Mouse (Mus musculus): ENCODE results near the gene Cd96.
"Not testable (repeated sequence)": the region's sequence is repeated elsewhere in the genome, so short reads cannot be mapped to it uniquely, and the experiment has no call there.

Gene Cd96

DNA sequence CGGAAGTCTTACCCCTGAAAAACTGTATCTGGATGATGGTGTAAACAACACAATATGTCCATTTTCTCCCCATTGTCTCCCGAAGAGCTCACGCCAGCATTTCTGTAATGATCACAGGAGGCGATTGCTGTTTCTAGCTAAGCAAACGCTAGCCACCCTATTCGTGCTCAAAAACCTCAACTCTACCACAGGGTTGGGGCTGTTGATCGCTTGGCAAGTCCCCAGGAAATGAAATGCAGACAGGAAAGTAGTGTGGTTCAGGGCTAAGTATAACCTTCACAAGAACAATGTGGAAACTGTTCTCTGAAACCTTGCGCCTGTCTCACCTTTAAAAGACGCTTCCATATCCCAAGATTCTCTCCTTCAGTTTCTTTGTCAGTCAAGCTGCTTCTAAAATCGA, at the start of gene Cd96:
Gene Cd96 (minus strand): TSS at position 232 of the 400 bp plus-strand sequence.
- no peak for DNase-seq

DNA sequence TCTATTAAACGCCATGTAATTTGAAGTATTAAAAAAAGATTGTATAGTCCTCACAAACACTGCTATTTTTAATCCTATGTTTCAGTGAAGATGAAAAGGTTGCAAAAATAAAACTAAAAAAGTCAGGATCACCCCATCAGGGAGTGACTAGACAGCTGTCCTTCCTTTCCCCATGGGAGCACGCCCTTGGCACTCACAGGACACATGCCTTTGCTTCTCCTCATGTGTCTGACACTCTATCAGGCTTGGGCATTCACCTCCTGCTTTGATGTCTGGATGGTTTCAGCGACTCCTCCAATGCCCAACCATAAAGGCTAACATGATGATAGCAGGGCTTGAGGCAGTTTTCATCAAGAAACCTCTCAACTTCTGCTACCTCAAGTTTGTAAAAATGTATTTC, 46.9 kb upstream of the Cd96 start:
- no peak for DNase-seq

DNA sequence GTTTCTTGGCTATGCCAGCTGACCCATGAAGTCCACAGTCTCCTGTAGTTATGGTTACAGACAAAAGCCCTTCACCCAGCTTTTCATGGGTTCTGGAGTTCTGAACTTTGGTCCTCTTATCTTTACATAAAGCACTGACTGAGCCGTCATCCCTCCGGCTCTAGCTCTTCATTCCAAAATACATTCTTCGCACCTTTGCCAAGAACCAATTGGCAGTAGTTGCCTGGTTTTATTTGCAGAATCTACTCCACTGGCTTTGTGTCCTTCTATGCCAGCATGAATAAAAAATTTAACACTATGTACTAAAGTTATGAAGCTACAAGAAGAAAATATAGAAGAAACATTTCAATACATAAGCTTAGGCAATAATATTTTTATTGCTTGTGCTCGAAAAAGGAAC, 45.3 kb upstream of the Cd96 start:
- DNase-seq: no peak

DNA sequence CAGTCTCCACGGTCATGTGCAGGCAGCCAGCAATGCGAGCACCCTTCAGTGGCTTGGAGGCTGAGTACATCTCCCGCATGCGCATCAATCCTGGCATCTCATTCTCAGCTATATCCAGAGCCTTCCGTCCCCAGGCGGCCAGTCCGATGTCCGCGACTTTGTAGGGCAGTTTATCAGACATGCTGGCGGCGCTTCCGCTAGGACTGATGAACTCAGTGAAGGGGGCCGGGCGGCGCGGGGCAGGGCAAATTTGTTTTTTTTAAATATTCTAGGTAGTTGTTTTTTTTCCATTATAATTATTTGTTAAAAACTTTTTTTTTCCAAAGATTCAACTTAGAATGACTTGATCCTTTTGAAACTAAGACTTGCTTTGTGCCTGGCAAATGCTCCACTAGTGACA, 34.8 kb upstream of the Cd96 start, which contains the start of gene Gm4737:
Gene Gm4737 (minus strand): TSS at position 246 of the 400 bp plus-strand sequence.
- DNase-seq: not testable (repeated sequence)

DNA sequence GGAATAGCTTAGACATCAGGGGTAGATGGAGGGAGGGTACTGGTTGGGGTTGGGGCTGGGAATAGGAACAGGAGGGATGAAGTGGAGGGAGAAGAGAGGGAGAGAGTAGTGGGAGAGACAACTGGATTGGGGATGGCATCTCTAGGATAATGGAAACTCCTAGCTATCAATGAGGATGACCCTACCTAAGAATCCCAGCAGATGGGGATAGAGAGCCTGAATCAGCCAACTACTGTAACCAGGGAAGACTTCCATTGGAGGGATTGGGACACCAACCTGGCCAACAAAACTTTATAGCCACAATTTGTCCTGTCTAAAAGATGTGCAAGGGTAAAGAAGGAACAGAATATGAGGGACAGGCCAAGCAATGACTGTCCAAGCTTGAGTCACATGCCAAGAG, 31.1 kb upstream of the Cd96 start:
- DNase-seq: no peak

DNA sequence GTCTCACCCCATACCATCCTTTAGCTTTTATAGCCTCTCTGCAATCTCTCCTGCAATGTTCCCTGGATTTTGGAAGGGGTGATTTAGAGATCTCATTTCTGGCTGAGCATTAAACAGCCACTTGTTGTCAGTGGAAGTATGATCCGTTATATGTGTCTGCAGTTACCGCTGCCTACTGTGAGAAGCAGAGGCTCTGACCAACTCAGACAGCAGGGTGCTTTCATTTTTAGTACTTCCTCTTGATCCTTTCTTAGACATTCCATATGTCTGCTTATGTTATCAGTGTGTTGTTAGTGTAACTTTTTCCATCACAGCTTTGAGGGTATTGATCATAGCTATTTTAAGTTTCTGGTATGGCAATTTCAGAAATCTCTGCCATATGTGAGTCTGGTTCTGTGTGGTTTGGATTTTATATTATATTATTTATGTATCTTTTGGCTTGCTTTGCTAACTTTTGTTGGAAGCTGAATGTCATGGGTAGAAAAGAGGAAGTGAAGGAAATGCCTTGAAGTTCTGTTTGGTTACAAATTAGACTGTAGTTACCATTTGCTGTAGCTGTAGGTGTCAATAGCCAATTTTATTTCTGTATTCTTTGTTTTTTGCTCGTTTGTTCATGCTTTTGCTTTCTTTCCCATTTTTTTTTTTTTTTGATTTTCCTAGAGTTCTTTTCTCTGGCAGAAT, 28.8 kb upstream of the Cd96 start:
- DNase-seq: no peak

DNA sequence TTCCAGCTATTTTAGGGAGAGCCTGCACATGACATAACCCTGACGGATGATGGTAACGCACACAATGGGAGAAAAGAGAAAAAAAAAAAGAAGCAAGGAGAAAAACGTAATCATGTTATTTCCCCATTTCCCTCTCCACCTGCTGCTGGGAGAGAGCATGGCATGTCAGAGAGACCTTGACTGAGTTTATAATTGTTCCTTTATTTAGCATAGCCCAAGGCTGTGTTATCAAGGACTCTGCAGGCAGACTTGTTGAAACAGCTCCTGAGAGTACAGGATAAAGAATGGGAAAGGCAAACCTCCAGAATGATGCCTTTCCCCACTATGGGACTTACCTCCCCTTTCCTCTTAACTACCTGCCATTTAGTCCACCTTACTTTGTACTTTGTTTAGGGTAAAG, 26.9 kb upstream of the Cd96 start:
- DNase-seq: no peak

DNA sequence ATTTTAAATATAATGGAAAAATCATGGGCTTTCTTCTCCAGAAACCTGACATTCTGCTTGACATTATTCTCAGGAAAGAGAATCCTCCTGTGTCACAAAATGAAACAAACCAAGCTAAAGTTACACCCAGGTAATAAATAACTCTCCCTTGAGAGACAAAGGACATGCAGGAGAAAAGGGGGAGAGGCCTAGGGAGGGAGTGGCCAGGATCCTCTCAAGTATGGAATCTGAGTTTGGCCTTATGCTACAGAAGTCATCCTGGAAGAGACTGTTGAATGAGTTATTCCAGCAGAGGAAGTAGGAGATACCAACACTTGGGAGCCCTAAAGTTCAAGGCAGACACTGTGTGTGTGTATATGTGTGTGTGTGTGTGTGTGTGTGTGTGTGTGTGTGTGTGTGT, 2.2 kb upstream of the Cd96 start:
- no peak for DNase-seq

DNA sequence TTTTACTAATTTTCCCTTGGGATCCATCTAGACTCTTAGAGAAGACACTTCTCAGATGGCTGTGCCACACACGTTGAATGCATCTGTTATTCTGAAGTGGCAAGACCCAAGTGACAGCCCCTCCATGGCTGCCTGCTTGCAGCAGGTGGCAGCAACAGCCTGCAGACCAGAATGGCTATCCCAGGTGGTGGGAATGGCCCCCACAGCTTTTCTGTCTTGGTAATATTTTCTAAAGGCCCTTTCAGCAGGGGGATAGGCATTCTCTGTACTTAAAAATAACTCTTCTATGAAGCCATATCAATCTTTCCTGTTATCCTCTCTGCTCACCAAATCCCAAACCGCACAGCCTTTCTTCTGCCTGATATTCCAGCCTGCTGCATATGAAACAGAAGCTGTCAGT, 1.4 kb upstream of the Cd96 start:
- DNase-seq: peak; percentile 36

DNA sequence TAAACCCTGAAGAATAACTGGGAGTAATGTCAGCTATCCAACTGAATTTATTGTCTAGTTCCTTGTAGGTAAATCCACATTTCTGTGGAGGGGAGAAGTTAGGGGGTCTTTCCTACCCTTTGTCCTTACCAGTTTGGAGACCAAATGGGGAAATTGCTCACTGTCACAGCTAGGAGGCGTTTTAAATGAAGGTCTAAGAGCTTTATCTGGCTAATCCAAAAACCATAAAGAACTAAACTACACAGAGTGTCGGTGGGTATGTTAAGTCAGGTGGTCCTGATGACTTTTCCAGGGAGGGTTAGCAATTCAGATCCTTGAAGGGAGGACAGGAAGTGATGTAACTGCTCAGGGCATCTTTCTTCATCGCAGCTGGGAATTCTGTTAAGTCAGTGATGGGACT, 556 bp upstream of the Cd96 start:
- no peak for DNase-seq

DNA sequence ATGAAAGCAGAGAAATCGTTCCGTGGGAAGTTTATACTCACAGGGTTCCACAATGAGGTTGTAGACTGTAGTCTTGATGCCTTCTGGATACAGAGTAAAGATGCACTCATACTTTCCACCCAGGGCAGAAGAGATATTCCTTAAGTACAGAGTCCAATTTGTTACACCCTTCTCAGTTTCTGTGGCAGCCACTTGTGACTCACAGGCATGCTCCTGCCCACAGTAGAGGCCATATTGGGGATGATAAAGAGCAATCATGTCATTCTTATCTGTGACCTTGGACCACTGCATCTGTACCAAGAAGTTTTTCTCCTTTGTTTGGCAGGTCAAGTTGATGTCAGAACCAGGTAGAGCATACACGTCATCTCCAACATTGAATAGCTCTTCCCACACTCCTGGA, 2.4 kb downstream of the Cd96 start:
- DNase-seq: no peak

DNA sequence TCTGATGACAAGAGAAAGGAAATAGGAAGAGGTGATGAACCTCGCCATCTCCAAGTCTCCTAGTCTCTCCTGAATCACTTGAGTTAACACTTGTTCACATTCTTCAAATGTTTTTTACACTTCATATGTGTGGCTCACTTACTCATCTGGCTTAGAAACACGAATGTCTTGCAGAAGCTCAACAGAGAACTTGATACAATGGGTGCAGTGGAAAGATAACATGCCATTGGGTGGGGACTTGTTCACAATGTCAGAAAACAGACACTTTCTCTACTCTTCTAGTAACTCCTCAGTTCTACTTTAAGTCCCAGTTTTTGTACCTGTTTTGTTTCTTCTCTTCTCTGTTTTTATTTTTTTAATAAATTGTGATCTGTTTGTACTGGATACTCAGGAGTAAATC, 5.3 kb downstream of the Cd96 start:
- no peak for DNase-seq

DNA sequence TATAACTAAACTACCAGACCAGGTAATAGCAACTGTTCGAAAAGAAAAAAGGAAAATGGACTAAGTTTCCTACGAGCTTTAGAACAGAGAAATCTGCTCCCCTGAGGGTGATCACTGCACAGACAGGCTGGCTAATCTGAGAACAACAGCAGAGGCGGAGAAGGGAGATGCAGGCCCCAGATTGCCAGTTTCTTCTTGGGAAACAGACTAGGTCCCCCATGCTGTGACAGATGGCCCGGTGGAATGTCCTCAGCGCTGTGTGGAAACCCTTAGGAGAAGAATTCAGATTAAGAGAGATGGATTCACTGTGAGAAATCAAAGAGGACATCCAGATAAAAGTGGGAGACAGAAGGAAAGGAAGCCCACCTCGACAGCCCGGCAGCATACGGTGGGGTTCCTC, 10.5 kb downstream of the Cd96 start:
- peak; percentile 13 for DNase-seq

DNA sequence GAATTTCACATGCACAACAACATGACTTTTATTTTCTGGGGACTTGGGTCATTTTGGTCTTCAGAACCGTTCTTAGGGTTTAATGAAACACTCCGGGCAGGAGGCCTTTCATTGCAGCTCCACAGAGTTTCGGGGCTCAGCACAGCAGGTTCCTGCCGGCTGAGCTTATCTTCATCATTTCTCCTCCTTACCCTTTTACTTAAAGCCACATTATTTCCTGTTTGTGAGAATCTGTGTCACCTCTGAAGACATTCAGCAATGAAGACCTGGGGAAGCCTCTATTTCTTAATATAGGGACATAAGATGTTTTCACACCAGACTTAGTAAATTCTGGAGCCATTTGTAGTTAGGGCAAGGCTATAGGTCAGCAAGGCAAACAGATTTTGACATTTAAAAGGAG, 12.6 kb downstream of the Cd96 start:
- no peak for DNase-seq

DNA sequence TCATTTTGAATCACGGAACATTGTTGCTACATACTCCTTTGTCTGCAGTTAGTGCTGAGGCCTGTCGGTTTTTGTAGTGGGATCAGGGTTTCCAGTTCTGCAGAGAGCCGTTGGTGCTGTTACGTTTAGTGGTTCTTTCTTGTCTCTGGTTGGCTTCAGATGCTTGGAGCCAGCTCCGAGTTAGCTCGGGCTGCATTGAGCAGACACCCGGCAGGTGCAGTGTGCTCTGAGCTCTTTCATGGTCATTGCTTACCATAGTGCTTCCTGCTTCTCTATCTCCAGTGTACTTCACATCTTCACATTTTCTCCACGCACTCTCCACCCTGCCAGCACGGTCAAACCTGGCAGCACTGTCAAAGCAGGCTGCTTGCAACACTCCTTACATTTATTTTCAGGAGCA, 15.6 kb downstream of the Cd96 start:
- DNase-seq: no peak

DNA sequence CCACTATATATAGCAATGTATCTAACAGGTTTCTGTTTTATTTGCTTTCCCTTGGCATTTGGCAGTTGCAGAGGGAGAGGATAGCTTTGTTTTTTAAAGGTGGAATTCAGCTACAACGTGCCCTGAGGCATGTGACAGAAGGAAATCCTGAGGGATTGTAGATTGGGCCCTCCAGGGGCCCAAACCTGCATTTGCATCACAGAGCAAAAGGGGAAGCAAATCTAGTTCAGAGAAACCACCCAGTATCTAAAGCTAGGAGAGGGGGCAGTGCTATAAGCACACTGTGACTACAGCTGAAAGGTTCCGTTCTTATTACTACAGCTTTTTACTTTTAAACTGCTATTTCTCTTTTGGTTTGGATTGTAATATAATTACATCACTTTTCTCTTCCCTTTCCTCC, 18.3 kb downstream of the Cd96 start:
- DNase-seq: no peak

DNA sequence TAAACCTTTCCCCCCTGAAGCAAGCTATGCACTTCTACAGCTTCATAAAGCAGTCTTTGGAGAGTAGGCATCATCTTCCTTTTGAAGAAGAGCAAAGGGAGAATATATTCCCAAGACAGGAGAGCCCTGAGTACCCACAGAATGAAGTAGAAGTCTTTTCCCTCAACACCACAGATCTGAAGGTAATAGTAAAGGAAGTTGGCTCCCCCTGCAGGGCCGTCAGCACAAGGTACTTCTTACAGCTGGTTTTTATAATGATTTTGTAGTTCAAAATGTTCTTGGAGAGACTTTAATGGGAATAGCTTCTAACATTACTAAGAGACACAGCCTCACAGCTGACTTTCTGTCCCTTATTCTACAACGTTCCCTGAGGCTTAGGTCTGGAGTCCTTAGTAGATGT, 19.8 kb downstream of the Cd96 start:
- peak; percentile 59 for DNase-seq

DNA sequence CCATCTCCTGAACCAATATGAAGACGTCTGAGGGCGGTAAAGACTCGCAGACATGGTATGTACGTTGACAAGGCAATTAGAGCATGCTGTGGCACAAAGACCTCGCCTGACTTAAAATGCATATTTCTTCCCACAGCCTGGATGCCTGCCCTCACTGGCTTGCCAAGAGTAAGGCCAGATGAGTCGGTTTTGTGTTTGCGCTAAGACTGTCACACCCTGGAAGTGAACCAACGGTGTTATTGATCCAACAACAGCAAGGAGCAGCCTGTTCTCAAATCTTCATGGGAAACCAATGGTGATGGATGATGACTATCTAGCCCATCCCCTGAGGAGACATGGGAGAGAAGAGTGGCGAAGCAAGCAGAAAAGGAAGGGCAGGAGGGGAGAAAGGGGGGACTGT, 22.6 kb downstream of the Cd96 start:
- no peak for DNase-seq

DNA sequence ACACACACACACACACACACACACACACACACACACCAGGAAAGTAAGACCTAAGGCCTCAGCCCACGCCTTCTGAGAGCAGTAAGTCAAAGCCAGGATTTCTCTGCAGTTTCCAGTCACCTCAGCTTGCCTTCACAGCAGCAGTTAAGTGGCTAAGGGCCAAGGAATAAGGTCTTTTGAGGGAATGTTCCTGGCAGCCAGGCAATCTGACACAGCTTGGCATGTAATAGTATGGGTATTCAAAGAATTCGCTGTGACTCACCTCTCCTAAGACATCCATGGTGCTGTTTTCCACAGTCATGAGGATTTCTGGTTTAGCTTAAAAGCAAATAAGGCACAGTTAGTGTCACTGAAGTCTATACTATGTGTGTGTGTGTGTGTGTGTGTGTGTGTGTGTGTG, 25.6 kb downstream of the Cd96 start:
- DNase-seq: peak; percentile 9

DNA sequence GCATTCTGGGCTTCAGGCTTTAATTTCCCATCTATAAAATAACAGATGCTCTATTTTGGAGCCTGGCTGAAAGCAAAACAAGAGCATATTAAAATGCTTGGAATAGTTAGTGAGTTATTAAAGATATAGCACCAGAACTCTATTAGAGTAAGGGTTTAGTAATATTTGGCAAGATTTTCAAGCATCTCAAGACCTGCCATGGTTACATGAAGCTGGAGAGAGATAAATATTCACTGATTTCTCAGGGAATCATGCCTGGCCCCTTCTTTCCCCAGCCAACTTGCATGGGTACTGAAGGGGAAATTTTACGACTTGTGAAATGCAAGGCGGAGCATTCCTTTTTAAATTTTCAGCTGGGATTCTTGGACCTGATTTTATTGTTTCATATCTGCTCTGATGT, 27.1 kb downstream of the Cd96 start:
- DNase-seq: no peak

DNA sequence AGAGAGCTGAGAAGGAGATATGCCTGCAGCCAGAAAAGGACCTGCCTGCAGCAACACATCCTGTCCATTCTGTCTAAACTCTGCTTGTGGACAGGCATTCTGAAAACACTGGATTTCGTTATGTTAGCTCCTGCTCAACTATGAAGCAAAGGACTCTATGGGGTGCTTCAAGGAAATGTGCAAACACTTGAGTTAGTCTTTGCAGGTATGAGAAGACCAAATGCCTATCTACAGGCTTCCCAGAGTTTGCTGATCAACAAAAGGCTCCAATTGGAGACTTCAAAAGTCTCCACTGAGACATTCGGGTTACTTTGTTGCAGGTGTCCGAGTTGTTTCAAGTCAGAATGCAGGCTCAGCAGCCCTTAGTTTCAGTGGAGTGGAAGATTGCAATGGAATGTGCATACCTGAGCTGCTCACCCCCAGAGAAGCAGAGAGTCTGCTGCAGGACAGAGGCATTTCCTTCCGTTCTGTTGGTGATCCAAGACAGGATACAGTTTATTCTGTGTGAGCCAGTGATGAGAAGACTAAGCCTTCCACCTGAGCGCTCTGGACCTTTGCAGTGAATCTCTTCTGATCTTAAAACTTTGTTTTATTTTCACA, 33.1 kb downstream of the Cd96 start:
- DNase-seq: no peak

DNA sequence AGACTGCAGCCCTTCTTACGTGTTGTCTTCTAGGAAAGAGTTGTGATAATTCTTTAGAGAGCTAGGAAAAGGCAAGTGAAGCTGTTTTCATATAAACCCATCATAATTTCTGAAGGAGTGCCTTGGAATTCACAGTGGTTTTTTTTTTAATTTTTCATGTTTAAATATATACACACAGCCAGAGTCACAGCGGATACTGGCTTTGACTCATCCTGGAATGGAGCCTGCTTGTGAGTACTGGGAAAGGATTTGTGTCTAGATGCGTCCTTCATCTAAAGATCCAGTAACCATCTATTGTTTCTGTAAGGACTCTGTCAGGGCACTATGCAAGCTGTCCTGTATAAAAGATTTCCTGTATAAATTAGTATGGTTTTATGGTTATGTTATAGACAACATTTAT, 52.1 kb downstream of the Cd96 start:
- no peak for DNase-seq

DNA sequence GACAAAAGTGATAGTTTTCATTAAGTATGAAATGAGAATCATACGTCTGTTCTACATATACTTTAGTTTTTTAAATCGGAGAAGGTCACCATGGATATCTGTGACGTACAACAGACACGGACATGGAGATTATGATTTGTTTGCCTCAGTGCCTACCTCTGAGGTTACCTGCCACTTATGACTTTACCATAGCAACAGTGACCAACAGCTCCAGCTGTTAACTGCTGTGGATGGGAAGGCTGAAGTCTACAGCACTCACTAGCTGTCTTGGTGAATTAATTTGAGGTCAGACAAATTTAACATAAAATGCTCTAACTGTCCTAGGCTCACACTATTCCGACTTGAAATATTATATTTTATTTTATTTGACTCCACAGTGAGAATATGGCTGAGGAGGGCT, 56.8 kb downstream of the Cd96 start:
- no peak for DNase-seq

DNA sequence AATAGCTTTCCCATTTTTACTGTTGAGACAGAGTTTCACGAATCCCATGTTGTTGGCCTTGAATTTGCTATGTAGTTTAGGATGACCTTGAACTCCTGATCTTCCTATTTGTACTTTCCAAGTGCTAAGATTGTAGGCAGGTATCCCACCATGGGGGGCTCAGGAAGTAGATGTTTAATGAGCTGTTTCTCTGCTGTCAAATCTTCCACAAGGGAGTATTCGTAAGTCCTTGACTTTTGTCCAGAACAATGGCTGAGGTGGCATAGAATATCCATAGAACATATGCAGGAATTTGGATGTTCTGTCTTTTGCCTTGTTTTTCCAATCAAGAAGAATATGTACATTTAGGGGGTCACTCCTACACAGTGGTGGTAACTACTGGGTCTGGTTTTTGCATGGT, 73.1 kb downstream of the Cd96 start:
- DNase-seq: no peak

DNA sequence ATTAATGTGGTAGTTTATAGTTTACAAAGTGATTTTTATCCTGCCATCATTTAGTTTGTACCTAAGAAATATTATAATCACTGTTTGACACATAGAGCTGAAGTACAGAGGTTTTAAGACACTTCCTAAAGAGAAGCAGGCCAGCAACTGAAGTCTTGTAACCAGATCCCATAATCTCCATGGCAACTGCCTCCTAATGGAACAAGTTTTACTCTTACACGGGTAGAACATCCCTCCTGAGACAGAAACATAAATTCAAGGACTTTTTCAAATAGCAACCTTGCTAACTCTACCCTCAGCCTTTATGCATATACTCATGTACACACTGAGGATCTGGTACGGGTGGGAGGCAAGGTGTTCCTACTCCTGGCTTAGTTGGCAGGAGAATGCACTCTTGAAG, 83.8 kb downstream of the Cd96 start:
- no peak for DNase-seq

All from right cerebral cortex, postnatal 14 days (tissue).